Mouse (Mus musculus) G1E (cell line): ENCODE data around the gene Spag6l.

Experiments used
- CTCF ChIP-seq: IDR thresholded peaks from 2 replicates; pipeline ENCODE4 v1.5.1; 2012; ENCODE audit warnings: low read depth, low read length, inconsistent platforms, mixed read lengths
- POLR2AphosphoS5 ChIP-seq: IDR thresholded peaks from 2 replicates; pipeline ENCODE4 v1.6.1; 2012; ENCODE audit warnings: low read depth, low read length, inconsistent platforms; ENCODE audit not compliant: insufficient replicate concordance

- TF ChIP-seq POLR2AphosphoS5 (no peak), CTCF (no peak)
These were observed 3.0 kb downstream of the Spag6l start for GRCm38 (mm10) chr16:16826223-16826622.
